Mouse (Mus musculus): Measurements from ENCODE around the gene Zfp952. TPM values are rescaled to one million over a fixed set of nuclear protein-coding genes. Genes with fewer than 3 reads are reported as not detected.

Zfp952 gene
- 1.1 and 1.3 TPM in 2 replicates for polyA plus RNA-seq (2012; rRNA removed)

DNA sequence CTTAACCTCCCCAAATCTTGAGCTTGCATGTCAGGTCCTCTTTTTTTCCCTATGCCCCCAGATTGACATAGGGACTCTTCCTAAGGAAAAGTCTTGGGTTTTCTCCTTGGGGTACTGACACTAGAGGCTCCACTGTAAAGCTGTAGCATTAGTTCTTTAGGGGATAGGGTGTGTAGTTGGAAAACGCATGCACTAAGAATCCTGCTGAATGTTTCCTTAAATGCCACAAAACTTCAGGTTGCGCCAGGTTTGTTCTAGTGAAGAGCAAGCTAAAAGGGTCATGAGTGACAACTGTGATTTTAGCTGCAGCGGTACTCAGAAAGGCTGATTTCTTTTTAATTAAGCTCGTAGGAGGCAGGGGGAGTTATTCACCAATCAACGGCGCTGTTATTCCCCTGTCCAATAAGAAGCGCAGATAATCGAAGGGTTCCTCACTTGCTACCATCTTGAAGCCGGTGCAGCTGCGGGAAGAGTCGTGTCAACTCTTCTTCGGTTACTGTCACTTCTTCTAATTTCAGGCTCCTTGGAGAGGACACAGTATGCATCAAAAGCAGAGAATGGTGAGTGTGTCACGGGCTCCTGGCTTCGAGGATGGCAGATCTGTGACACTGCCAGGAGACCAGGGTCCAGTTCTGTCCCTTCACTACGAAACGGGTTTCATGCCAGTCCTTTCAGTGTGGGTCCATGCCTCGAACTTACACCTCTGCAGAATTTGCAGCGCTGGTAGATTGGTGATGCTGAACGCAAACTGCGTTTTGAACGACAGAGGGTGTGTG lies at the start of gene Zfp952:
TSS of gene Zfp952 (plus strand) at position 431 of the 776 bp plus-strand sequence.
- Histone ChIP-seq H3K27me3 (ENCODE audit: control insufficient read depth, insufficient read depth, low read length) (no peaks in the 10 kb centered on the region), H3K4me3 (ENCODE audit: control insufficient read depth, low read depth, low read length) (peak within 1 kb of the TSS; percentile 94), H3K4me1 (ENCODE audit: control insufficient read depth, insufficient read depth, low read length) (peaks cover 9% of the 10 kb centered on the region), H3K36me3 (ENCODE audit: control insufficient read depth, insufficient read depth, low read length) (no peaks in the 10 kb centered on the region), H3K27ac (ENCODE audit: control insufficient read depth, insufficient read depth, low read depth, low read length) (peak within 1 kb of the TSS; percentile 76; the same call in 1 of the 2 replicates)
- TF ChIP-seq CTCF (IDR thresholded peaks at IDR 0.05; ENCODE audit: control insufficient read depth, insufficient read depth, insufficient replicate concordance, low read depth, low read length) = no peak
- peak; percentile 37; the same call in 1 of the 2 replicates for TF ChIP-seq POLR2A (IDR thresholded peaks at IDR 0.05; ENCODE audit: control insufficient read depth, low read depth, low read length)

DNA sequence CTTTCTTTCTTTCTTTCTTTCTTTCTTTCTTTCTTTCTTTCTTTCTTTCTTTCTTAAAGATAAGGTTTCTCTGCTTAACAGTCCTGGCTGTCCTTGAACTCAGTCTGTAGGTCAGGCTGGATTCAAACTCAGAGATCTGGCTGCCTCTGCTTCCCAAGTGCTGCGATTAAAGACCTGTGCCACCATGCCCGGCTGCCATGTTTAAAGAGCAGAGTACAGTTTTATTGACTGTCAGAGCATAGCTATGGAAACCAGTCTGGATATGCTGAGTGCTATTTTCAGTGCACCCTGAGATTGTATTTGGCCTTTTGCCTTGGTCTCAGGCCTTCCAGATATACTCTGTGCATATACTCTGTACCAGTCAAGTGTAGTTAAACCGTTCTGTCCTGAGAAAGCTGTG lies 49.3 kb upstream of the Zfp952 start:
- H3K27me3 ChIP-seq (ENCODE audit: control insufficient read depth, insufficient read depth, low read length) = no peaks in the 10 kb centered on the region
- H3K4me3 ChIP-seq (ENCODE audit: control insufficient read depth, low read depth, low read length) = no peak overlapping the region
- H3K4me1 ChIP-seq (ENCODE audit: control insufficient read depth, insufficient read depth, low read length) = peaks cover 14% of the 10 kb centered on the region
- H3K36me3 ChIP-seq (ENCODE audit: control insufficient read depth, insufficient read depth, low read length) = no peaks in the 10 kb centered on the region
- H3K27ac ChIP-seq (ENCODE audit: control insufficient read depth, insufficient read depth, low read depth, low read length) = no peak overlapping the region
- TF ChIP-seq CTCF (IDR thresholded peaks at IDR 0.05; ENCODE audit: control insufficient read depth, insufficient read depth, insufficient replicate concordance, low read depth, low read length) (no peak), POLR2A (IDR thresholded peaks at IDR 0.05; ENCODE audit: control insufficient read depth, low read depth, low read length) (no peak)

DNA sequence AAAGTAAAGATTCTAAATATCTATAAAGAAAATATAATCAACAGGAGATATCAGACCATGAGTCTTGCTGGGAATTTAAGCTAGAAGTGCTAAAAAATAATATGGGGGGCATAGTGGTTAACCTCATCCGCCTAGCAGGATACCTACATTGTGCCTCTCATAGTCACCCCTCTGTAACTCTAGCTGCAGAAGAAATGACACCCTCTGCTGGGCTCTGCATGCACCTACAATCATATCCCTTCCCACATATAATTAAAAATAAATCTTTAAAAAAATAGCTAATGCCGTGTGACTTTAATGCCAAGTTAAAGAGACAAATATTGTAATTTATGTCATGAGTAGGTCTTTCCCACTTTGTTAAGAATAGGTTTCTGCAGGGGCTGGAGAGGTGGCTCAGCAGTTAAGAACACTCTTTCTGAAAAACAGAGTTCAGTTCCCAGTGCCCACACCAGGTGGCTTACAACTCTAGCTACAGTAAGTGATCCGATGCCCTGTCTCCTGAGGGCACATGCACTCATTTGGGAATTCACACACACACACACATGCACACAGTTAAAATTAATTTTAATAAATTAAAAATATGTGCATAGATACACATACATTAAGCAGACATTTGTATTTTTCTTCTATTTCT lies 48.4 kb upstream of the Zfp952 start:
- Histone ChIP-seq H3K4me3 (ENCODE audit: control insufficient read depth, low read depth, low read length) (no peak overlapping the region), H3K4me1 (ENCODE audit: control insufficient read depth, insufficient read depth, low read length) (peaks cover 14% of the 10 kb centered on the region), H3K27ac (ENCODE audit: control insufficient read depth, insufficient read depth, low read depth, low read length) (no peak overlapping the region), H3K36me3 (ENCODE audit: control insufficient read depth, insufficient read depth, low read length) (no peaks in the 10 kb centered on the region), H3K27me3 (ENCODE audit: control insufficient read depth, insufficient read depth, low read length) (no peaks in the 10 kb centered on the region)
- TF ChIP-seq POLR2A (IDR thresholded peaks at IDR 0.05; ENCODE audit: control insufficient read depth, low read depth, low read length) (no peak), CTCF (IDR thresholded peaks at IDR 0.05; ENCODE audit: control insufficient read depth, insufficient read depth, insufficient replicate concordance, low read depth, low read length) (no peak)

DNA sequence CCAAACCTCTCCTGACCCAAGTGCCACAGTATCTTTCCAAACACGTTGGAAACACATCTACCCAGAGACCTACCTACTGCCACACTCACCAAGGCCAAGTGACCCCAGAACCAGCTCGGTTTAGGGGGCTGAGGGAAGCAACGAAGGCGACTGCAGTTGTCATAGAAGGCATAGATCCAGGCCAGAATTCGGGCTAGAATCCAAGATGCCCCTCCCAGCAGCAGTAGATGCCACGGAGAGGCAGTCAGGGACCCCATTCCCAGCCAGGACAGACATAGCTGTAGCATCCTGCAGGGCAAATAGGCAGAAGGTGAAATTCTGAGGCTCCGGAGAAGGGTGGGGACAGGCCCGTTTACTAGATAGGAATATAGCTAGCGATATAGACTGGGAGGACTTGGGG lies 46.2 kb upstream of the Zfp952 start:
- peak overlapping the region; percentile 56; the same call in 1 of the 2 replicates for H3K27ac ChIP-seq (ENCODE audit: control insufficient read depth, insufficient read depth, low read depth, low read length)
- no peaks in the 10 kb centered on the region for H3K27me3 ChIP-seq (ENCODE audit: control insufficient read depth, insufficient read depth, low read length)
- TF ChIP-seq CTCF (IDR thresholded peaks at IDR 0.05; ENCODE audit: control insufficient read depth, insufficient read depth, insufficient replicate concordance, low read depth, low read length) = no peak
- TF ChIP-seq POLR2A (IDR thresholded peaks at IDR 0.05; ENCODE audit: control insufficient read depth, low read depth, low read length) = no peak
- peaks cover 16% of the 10 kb centered on the region for H3K4me1 ChIP-seq (ENCODE audit: control insufficient read depth, insufficient read depth, low read length)
- no peaks in the 10 kb centered on the region for H3K36me3 ChIP-seq (ENCODE audit: control insufficient read depth, insufficient read depth, low read length)
- H3K4me3 ChIP-seq (ENCODE audit: control insufficient read depth, low read depth, low read length) = peak overlapping the region; percentile 83

DNA sequence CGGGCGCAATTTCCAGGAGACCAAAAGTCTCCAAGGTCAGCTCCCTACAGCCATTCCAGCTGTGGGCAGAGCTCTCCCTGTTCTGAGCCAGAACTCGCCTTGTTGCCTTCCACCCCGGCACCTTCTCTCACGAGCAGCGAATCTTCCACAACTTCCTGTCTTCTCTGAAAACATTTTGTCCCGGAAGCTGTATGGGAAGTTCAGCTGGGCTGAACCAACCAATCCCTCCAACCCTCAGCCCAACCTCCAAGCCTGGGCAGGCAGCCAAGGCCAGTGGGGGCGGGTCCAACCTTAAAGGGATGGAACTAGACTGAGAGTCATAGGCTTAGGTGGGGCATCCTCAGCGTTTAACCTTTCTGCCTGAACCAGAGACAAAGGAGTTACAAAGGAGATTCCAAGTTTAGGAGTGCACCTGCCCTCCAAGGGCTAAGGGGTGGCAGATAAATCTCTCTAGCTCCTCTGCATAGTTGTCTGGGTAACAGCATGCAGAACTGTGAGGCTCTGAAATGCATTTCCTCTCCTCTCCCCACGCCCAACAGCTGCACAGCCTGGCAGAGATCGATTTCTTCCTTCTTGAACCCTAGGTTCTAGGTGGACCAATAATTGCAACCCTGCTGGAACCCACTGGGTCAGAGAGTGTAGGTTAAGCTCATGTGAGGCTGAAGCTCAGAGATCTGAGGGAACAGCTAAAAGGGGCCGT lies 45.6 kb upstream of the Zfp952 start, which contains the start of gene Cyp4f13:
TSS of gene Cyp4f13 (minus strand) at position 188 of the 700 bp plus-strand sequence.
- H3K27me3 ChIP-seq (ENCODE audit: control insufficient read depth, insufficient read depth, low read length) = no peaks in the 10 kb centered on the region
- H3K4me3 ChIP-seq (ENCODE audit: control insufficient read depth, low read depth, low read length) = peak within 1 kb of the TSS; percentile 83
- H3K36me3 ChIP-seq (ENCODE audit: control insufficient read depth, insufficient read depth, low read length) = no peaks in the 10 kb centered on the region
- H3K27ac ChIP-seq (ENCODE audit: control insufficient read depth, insufficient read depth, low read depth, low read length) = peak within 1 kb of the TSS; percentile 66
- TF ChIP-seq POLR2A (IDR thresholded peaks at IDR 0.05; ENCODE audit: control insufficient read depth, low read depth, low read length) (peak; percentile 42; the same call in 1 of the 2 replicates), CTCF (IDR thresholded peaks at IDR 0.05; ENCODE audit: control insufficient read depth, insufficient read depth, insufficient replicate concordance, low read depth, low read length) (no peak)
- peaks cover 16% of the 10 kb centered on the region for H3K4me1 ChIP-seq (ENCODE audit: control insufficient read depth, insufficient read depth, low read length)

DNA sequence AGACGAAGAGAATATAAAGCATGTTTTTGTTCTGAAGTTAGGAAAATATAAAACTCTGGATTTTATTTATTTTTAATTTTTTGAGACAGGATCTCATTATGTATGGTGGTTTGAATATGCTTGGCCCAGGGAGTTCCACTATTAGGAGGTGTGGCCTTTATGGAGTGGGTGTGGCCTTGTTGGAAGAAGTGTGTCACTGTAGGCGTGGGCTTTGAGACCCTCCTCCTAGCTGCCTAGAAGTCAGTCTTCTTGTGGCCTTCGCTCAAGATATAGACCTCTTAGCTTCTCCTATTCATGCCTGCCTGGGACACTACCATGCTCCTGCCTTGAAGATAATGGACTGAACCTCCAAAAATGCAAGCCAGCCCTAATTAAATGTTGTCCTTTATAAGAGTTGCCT lies 42.8 kb upstream of the Zfp952 start:
- H3K27me3 ChIP-seq (ENCODE audit: control insufficient read depth, insufficient read depth, low read length) = no peaks in the 10 kb centered on the region
- H3K36me3 ChIP-seq (ENCODE audit: control insufficient read depth, insufficient read depth, low read length) = no peaks in the 10 kb centered on the region
- no peak overlapping the region for H3K4me3 ChIP-seq (ENCODE audit: control insufficient read depth, low read depth, low read length)
- TF ChIP-seq POLR2A (IDR thresholded peaks at IDR 0.05; ENCODE audit: control insufficient read depth, low read depth, low read length) (no peak), CTCF (IDR thresholded peaks at IDR 0.05; ENCODE audit: control insufficient read depth, insufficient read depth, insufficient replicate concordance, low read depth, low read length) (no peak)
- no peak overlapping the region for H3K27ac ChIP-seq (ENCODE audit: control insufficient read depth, insufficient read depth, low read depth, low read length)
- H3K4me1 ChIP-seq (ENCODE audit: control insufficient read depth, insufficient read depth, low read length) = peaks cover 16% of the 10 kb centered on the region

DNA sequence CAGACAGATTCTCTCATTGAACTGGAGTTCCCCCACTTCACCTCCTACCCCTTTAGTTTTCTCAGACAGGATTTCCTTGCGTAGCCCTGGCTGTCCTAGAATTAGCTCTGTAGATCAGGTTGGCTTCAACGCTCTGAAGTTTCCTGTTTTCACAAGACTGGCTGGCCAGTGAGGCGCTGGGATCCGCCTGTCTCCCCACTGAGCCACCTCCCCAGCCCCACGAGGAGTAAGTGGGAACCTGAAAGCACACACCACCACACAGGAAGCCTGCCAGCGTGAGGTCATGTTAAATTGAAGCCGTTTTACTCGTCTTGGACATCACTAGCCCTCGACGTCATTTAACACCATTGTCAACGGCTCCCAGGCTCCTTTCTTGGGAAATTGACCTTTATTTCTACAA lies 41.9 kb upstream of the Zfp952 start:
- Histone ChIP-seq H3K27me3 (ENCODE audit: control insufficient read depth, insufficient read depth, low read length) (no peaks in the 10 kb centered on the region), H3K4me3 (ENCODE audit: control insufficient read depth, low read depth, low read length) (no peak overlapping the region), H3K4me1 (ENCODE audit: control insufficient read depth, insufficient read depth, low read length) (peaks cover 16% of the 10 kb centered on the region), H3K27ac (ENCODE audit: control insufficient read depth, insufficient read depth, low read depth, low read length) (no peak overlapping the region), H3K36me3 (ENCODE audit: control insufficient read depth, insufficient read depth, low read length) (no peaks in the 10 kb centered on the region)
- TF ChIP-seq CTCF (IDR thresholded peaks at IDR 0.05; ENCODE audit: control insufficient read depth, insufficient read depth, insufficient replicate concordance, low read depth, low read length) = no peak
- TF ChIP-seq POLR2A (IDR thresholded peaks at IDR 0.05; ENCODE audit: control insufficient read depth, low read depth, low read length) = no peak
